Mouse (Mus musculus): ENCODE data around the gene Dnajc16. TPM values are rescaled to one million over a fixed set of nuclear protein-coding genes. Genes with fewer than 3 reads are reported as not detected.

Gene Dnajc16
- polyA plus RNA-seq, 1 experiment from 2014 or later, result 3.3 TPM

GRCm38 (mm10) chr4:141715027-141715426 is 75.7 kb downstream of the Dnajc16 start:
- Histone ChIP-seq H3K4me1 (replicated peaks; ENCODE audit: control insufficient read depth, insufficient read depth, low read length) (no peaks in the 10 kb centered on the region), H3K27me3 (replicated peaks; ENCODE audit: control insufficient read depth, insufficient read depth, low read length) (no peaks in the 10 kb centered on the region), H3K27ac (ENCODE audit: low read depth, low read length) (no peak overlapping the region), H3K9me3 (ENCODE audit: control insufficient read depth) (no peaks in the 10 kb centered on the region), H3K4me2 (replicated peaks; ENCODE audit: low read depth) (no peak overlapping the region), H3K4me3 (ENCODE audit: low read depth, low read length) (no peak overlapping the region), H3K36me3 (ENCODE audit: control insufficient read depth, insufficient read depth) (peaks cover 31% of the 10 kb centered on the region), H3K9ac (ENCODE audit: low read depth, low read length) (no peak overlapping the region)
- ATAC-seq, result no peak
- WGBS, result 42% methylated on average over 2 of the region's 2 CpGs
- no peak for TF ChIP-seq CTCF (IDR thresholded peaks at IDR 0.05; ENCODE audit: low read depth)

- Histone ChIP-seq H3K36me3 (ENCODE audit: control insufficient read depth, insufficient read depth) (peaks cover 40% of the 10 kb centered on the region), H3K9ac (ENCODE audit: low read depth, low read length) (no peak overlapping the region), H3K27ac (ENCODE audit: low read depth, low read length) (no peak overlapping the region), H3K4me2 (replicated peaks; ENCODE audit: low read depth) (no peak overlapping the region), H3K9me3 (ENCODE audit: control insufficient read depth) (no peaks in the 10 kb centered on the region), H3K4me1 (replicated peaks; ENCODE audit: control insufficient read depth, insufficient read depth, low read length) (no peaks in the 10 kb centered on the region), H3K27me3 (replicated peaks; ENCODE audit: control insufficient read depth, insufficient read depth, low read length) (no peaks in the 10 kb centered on the region), H3K4me3 (ENCODE audit: low read depth, low read length) (no peak overlapping the region)
- TF ChIP-seq CTCF (IDR thresholded peaks at IDR 0.05; ENCODE audit: low read depth), result no peak
- ATAC-seq, result no peak
- WGBS, result 44% methylated on average over 5 of the region's 5 CpGs
Measured at GRCm38 (mm10) chr4:141713598-141714142, 77.1 kb downstream of the Dnajc16 start.

- Histone ChIP-seq H3K27ac (ENCODE audit: low read depth, low read length) (no peak overlapping the region), H3K4me1 (replicated peaks; ENCODE audit: control insufficient read depth, insufficient read depth, low read length) (no peaks in the 10 kb centered on the region), H3K9ac (ENCODE audit: low read depth, low read length) (no peak overlapping the region; the same call in 1 of the 2 replicates), H3K36me3 (ENCODE audit: control insufficient read depth, insufficient read depth) (peaks cover 64% of the 10 kb centered on the region), H3K4me2 (replicated peaks; ENCODE audit: low read depth) (no peak overlapping the region), H3K4me3 (ENCODE audit: low read depth, low read length) (no peak overlapping the region), H3K9me3 (ENCODE audit: control insufficient read depth) (no peaks in the 10 kb centered on the region), H3K27me3 (replicated peaks; ENCODE audit: control insufficient read depth, insufficient read depth, low read length) (no peaks in the 10 kb centered on the region)
- 97% methylated on average over 1 of the region's 1 CpGs for WGBS
- no peak for TF ChIP-seq CTCF (IDR thresholded peaks at IDR 0.05; ENCODE audit: low read depth)
- ATAC-seq, result no peak
Measured at GRCm38 (mm10) chr4:141711250-141711649, 79.5 kb downstream of the Dnajc16 start.

Other genes starting within 250 kb of the Dnajc16 start
- gene Fblim1, start 184.8 kb downstream of the Dnajc16 start, polyA plus RNA-seq (2015; fragmentation: Nextera tagmentation; extraction: Ambion mirVana), result 52.8 and 59.2 TPM in 2 replicates
- gene Tmem82, start 172.3 kb downstream of the Dnajc16 start, polyA plus RNA-seq (2015; fragmentation: Nextera tagmentation; extraction: Ambion mirVana), result 42.0 and 45.7 TPM in 2 replicates
- gene Slc25a34, start 167.1 kb downstream of the Dnajc16 start, polyA plus RNA-seq (2015; fragmentation: Nextera tagmentation; extraction: Ambion mirVana), result 23.8 and 25.7 TPM in 2 replicates
- gene Plekhm2, start 126.0 kb downstream of the Dnajc16 start, polyA plus RNA-seq (2015; fragmentation: Nextera tagmentation; extraction: Ambion mirVana), result 3.1 and 6.0 TPM in 2 replicates
- not detected in 2 replicates for gene Rsc1a1, start 105.3 kb downstream of the Dnajc16 start, polyA plus RNA-seq (2015; fragmentation: Nextera tagmentation; extraction: Ambion mirVana)
- 15.9 and 16.7 TPM in 2 replicates for gene Ddi2, start 67.5 kb downstream of the Dnajc16 start, polyA plus RNA-seq (2015; fragmentation: Nextera tagmentation; extraction: Ambion mirVana)
- gene Agmat, start 44.3 kb downstream of the Dnajc16 start, polyA plus RNA-seq (2015; fragmentation: Nextera tagmentation; extraction: Ambion mirVana), result 106 and 109 TPM in 2 replicates
- gene Casp9, start 2.7 kb upstream of the Dnajc16 start, polyA plus RNA-seq (2015; fragmentation: Nextera tagmentation; extraction: Ambion mirVana), result 13.4 and 15.7 TPM in 2 replicates
- gene Cela2a, start 35.2 kb upstream of the Dnajc16 start, polyA plus RNA-seq (2015; fragmentation: Nextera tagmentation; extraction: Ambion mirVana), result 35.6 and 65.3 TPM in 2 replicates
- gene Ctrc, start 55.4 kb upstream of the Dnajc16 start, polyA plus RNA-seq (2015; fragmentation: Nextera tagmentation; extraction: Ambion mirVana), result not detected in 2 replicates
- gene Efhd2, start 84.0 kb upstream of the Dnajc16 start, polyA plus RNA-seq (2015; fragmentation: Nextera tagmentation; extraction: Ambion mirVana), result 173 and 181 TPM in 2 replicates
- 1.2 and 1.4 TPM in 2 replicates for gene Fhad1, start 224.2 kb upstream of the Dnajc16 start, polyA plus RNA-seq (2015; fragmentation: Nextera tagmentation; extraction: Ambion mirVana)